Mouse (Mus musculus): Measurements from ENCODE around the gene Ypel1.

Gene Ypel1

DNA sequence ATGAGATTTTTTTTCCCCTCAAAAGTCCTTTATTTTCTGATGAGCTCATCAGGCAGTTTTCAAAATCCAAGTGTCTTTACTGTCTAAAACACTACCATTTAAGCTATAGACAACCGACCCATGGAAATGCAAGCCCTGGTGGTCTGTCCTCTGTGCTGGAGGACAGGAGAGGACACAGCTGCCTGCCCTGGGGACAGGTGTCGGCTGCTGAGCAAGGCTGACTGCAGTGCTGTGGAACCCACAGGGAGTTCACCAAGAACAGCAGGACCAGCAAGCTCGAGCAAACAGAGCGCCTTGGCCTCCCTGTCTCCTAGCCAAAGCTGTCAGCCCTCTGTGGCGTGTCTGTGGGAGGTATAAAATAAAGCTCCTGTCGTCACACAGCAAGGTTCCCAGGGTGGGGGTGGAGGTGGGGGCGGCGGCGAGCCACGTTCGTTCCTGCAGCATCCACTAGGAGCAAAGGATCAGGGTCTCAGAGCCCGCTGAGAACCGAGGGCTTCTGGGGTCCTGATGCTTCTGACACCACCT is 17.2 kb downstream of the Ypel1 start:
- no peak for DNase-seq

DNA sequence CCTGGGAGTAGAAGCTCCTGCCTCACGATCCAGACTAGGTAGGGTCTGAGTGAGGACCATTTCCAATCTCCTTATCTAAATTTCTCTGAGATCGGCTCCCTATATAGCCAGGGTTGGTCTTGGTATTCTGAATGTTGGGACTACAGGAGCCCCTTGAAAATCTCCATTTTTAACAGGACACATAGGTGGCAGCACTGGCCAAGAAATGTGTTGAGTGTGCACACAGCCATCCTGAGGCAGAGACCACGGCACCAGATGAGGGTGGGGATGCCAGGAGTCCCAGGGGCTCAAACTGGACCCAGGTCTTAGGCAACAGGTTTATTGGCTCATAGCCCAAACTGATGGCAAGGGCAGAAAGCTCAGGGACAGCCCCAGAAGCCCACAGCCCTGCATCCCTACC is 18.9 kb downstream of the Ypel1 start:
- no peak for DNase-seq

DNA sequence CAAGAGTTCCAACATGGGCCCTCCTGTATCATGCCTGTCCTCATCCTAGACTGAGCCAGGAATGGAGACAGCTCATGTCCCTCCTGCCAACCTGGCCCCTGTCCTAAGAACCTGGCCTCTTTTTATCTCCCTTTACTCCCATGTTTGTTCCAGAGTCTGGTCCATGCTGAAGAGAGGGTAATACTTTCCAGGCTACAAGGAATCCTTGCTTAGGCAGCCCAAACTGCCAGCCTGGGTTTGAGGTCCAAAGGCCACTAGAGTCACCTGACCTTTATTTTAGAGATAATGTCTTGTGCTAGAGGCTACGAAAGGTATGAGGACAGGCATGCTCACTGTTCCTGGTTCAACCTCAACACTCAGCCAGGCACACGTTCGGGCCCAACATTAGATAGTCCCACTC is 27.4 kb downstream of the Ypel1 start:
- no peak for DNase-seq

- DNase-seq, result peak; percentile 55
Measured at GRCm38 (mm10) chr16:17102630-17103220, 33.2 kb downstream of the Ypel1 start.

DNA sequence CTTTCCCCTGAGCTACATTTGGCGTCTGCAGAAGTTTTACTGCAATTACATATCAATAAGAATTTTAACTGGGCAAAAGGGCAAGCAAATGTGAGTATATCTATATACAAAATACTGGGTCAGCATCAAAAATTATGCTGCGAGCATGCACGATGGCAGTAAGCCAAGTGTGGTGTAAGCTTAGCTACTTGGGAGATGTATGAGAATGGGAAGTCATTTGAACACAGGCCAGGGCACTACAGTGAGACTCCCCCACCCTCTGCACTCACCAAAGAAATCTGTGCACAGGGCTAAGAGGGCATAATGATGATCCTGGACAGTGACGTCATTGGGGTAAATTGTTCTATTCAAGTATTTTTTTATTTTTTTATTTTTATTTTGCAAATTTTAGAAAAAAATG is 35.1 kb downstream of the Ypel1 start:
- DNase-seq, result peak; percentile 40

GRCm38 (mm10) chr16:17110771-17111743 is 41.6 kb downstream of the Ypel1 start, which contains the start of gene Ppil2:
Gene Ppil2, minus strand, starts transcription at chr16:17111257.
- peak; percentile 77 for DNase-seq

- DNase-seq, result no peak
Measured at GRCm38 (mm10) chr16:17117309-17117799, 47.9 kb downstream of the Ypel1 start.

DNA sequence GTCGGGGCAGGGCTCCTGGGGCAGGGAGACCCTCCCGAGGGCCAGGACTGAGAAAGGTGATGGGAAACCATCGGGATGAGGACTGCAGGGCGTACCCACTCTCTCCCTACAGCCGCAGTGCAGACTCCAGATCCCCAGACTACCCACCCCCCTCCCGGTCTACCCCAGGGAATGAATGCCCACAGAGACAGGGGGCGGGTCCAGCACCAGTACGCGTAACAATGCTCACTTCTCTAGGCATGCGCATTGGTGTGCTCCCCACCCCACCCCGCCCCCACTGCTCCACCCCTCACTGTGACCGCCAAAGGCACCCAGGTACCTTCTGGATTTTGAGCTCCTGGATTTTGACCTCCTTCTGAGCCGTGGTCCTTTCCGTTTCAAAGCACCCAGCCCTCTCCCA is 52.1 kb downstream of the Ypel1 start:
- no peak for DNase-seq

DNA sequence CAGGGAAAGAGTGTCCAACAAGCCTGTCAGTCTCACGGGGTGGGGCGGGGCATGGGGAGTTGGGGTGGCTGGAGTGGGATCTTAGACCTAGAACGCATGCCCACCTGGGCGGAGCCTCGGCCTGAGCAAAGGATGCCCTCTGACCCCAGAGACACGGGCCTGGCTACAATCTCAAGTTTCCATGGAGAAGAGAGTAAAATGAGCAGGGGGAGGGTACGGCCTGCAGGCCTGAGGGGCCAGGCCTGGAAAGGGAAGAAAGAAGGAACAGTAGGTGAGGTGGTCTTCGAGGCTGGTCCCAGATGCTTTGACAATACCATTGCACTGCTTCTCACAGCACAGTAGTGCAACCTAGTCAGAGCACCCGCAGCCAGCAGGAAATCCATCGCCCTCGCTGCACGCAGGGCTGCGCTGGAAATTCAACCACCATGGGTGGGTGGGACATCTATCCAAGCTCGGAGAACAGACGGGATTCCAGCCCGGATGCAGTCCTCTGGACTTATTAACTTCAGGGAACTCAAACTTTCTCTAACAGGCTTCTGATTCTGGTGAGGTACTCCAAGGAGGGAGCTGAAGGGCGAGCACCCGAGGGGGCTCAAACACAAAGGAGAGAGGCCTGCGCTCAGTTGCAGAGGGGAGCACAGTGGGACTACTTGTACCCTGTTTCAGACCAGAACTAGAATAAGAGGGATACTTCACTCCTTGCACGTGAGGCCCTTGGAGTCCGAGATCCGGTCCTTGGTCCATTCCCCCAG is 54.8 kb downstream of the Ypel1 start:
- DNase-seq, result no peak

- peak; percentile 82 for DNase-seq
Measured at GRCm38 (mm10) chr16:17124871-17125520, 55.5 kb downstream of the Ypel1 start, which contains the start of gene 2610318N02Rik. Gene 2610318N02Rik, minus strand, starts transcription at chr16:17125167.

GRCm38 (mm10) chr16:17127292-17127691 is 57.8 kb downstream of the Ypel1 start:
- DNase-seq, result peak; percentile 77

DNA sequence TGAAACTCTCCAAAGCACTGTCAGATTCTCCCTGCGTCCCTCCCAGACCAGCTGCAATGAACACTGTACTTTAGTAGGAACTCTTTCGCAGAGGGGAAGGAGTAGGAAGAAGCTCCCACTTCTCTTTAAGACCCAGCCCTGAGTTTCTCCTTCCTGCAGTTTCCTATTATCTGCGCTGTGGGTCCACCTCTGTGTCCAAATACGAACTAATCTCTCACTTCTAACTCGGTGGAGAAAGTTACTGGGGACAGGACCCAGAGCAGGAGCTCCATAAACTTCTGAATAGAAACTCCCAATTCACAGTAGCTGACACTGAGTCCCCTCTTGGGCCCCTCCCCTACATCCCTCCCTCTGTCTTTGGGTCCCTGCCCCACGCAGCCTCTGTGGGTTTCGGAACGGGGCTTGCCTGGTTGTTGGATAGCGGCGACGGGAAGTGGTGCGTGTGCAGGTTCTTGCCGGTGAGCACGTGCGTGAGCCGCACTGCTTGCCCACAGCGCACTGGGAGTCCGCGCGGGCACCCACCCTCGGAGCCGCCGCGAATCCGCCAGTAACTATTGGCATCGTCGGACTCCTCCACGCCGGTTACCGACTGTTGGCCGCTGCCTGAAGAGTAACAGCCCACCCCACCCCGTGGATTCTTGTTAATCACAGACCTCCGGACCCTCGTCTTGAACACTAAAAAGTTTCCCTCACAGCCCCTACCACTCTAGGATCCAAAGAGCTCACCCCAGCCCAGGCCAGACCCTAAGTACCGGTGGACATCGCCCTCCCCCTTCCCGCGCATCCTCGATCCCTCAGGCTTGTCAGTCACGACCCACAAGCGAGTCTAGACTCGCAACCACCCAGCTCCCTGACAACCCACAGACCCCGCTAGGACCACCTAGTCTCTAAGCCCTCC is 61.9 kb downstream of the Ypel1 start:
- no peak for DNase-seq

GRCm38 (mm10) chr16:17132089-17132905 is 62.8 kb downstream of the Ypel1 start, which contains the start of gene Sdf2l1:
Gene Sdf2l1, minus strand, starts transcription at chr16:17132383.
- DNase-seq, result peak; percentile 99

- DNase-seq, result no peak
Measured at GRCm38 (mm10) chr16:17132906-17133200, 63.4 kb downstream of the Ypel1 start.
